Mouse (Mus musculus): ENCODE results near the gene Cdkn2aipnl. TPM values are rescaled to one million over a fixed set of nuclear protein-coding genes. Genes with fewer than 3 reads are reported as not detected.

The Cdkn2aipnl gene
- polyA plus RNA-seq, 1 experiment from 2014 or later: 111 TPM

GRCm38 (mm10) chr11:51956112-51956511 lies 11.3 kb upstream of the Cdkn2aipnl start:
- H3K4me2 ChIP-seq (replicated peaks; ENCODE audit: low read depth, low read length): no peak overlapping the region
- no peaks in the 10 kb centered on the region for H3K9me3 ChIP-seq (ENCODE audit: control insufficient read depth, low read length)
- no peak for DNase-seq (ENCODE audit: low spot score)
- no peak overlapping the region for H3K4me3 ChIP-seq (ENCODE audit: low read depth, low read length)
- H3K27me3 ChIP-seq (ENCODE audit: control insufficient read depth, insufficient read depth, low read length): no peaks in the 10 kb centered on the region
- ATAC-seq (ENCODE audit: low FRiP score): no peak
- H3K36me3 ChIP-seq (ENCODE audit: control insufficient read depth, insufficient read depth, low read length): no peaks in the 10 kb centered on the region
- no peaks in the 10 kb centered on the region for H3K4me1 ChIP-seq (replicated peaks; ENCODE audit: control insufficient read depth, insufficient read depth, low read length)
- 89% methylated on average over 9 of the region's 9 CpGs for WGBS
- no peak overlapping the region for H3K27ac ChIP-seq (ENCODE audit: low read depth, low read length)
- H3K9ac ChIP-seq (ENCODE audit: low read depth, low read length): no peak overlapping the region

- 91% methylated on average over 4 of the region's 4 CpGs for WGBS
- DNase-seq (ENCODE audit: low spot score) (no peak), ATAC-seq (ENCODE audit: low FRiP score) (no peak)
These were observed 9.7 kb upstream of the Cdkn2aipnl start for GRCm38 (mm10) chr11:51957760-51958159.

GRCm38 (mm10) chr11:51959511-51959910 lies 8.0 kb upstream of the Cdkn2aipnl start:
- DNase-seq (ENCODE audit: low spot score) (no peak), ATAC-seq (ENCODE audit: low FRiP score) (no peak)
- Histone ChIP-seq H3K27me3 (ENCODE audit: control insufficient read depth, insufficient read depth, low read length) (no peaks in the 10 kb centered on the region), H3K4me1 (replicated peaks; ENCODE audit: control insufficient read depth, insufficient read depth, low read length) (no peaks in the 10 kb centered on the region), H3K4me2 (replicated peaks; ENCODE audit: low read depth, low read length) (no peak overlapping the region), H3K9me3 (ENCODE audit: control insufficient read depth, low read length) (no peaks in the 10 kb centered on the region), H3K4me3 (ENCODE audit: low read depth, low read length) (no peak overlapping the region), H3K9ac (ENCODE audit: low read depth, low read length) (no peak overlapping the region), H3K36me3 (ENCODE audit: control insufficient read depth, insufficient read depth, low read length) (no peaks in the 10 kb centered on the region), H3K27ac (ENCODE audit: low read depth, low read length) (no peak overlapping the region)
- WGBS: 91% methylated on average over 5 of the region's 5 CpGs

More at GRCm38 (mm10) chr11:51957760-51958159, 9.7 kb upstream of the Cdkn2aipnl start:
- no peak overlapping the region for H3K9ac ChIP-seq (ENCODE audit: low read depth, low read length)
- H3K4me2 ChIP-seq (replicated peaks; ENCODE audit: low read depth, low read length): no peak overlapping the region
- H3K4me3 ChIP-seq (ENCODE audit: low read depth, low read length): no peak overlapping the region
- H3K9me3 ChIP-seq (ENCODE audit: control insufficient read depth, low read length): no peaks in the 10 kb centered on the region
- no peaks in the 10 kb centered on the region for H3K36me3 ChIP-seq (ENCODE audit: control insufficient read depth, insufficient read depth, low read length)
- no peaks in the 10 kb centered on the region for H3K27me3 ChIP-seq (ENCODE audit: control insufficient read depth, insufficient read depth, low read length)
- no peaks in the 10 kb centered on the region for H3K4me1 ChIP-seq (replicated peaks; ENCODE audit: control insufficient read depth, insufficient read depth, low read length)
- H3K27ac ChIP-seq (ENCODE audit: low read depth, low read length): no peak overlapping the region

- Histone ChIP-seq H3K9ac (ENCODE audit: low read depth, low read length) (no peak overlapping the region), H3K4me3 (ENCODE audit: low read depth, low read length) (no peak overlapping the region), H3K27ac (ENCODE audit: low read depth, low read length) (no peak overlapping the region), H3K9me3 (ENCODE audit: control insufficient read depth, low read length) (no peaks in the 10 kb centered on the region), H3K4me1 (replicated peaks; ENCODE audit: control insufficient read depth, insufficient read depth, low read length) (no peaks in the 10 kb centered on the region), H3K4me2 (replicated peaks; ENCODE audit: low read depth, low read length) (no peak overlapping the region), H3K27me3 (ENCODE audit: control insufficient read depth, insufficient read depth, low read length) (no peaks in the 10 kb centered on the region), H3K36me3 (ENCODE audit: control insufficient read depth, insufficient read depth, low read length) (no peaks in the 10 kb centered on the region)
- DNase-seq (ENCODE audit: low spot score): no peak
- ATAC-seq (ENCODE audit: low FRiP score): no peak
- WGBS: 89% methylated on average over 4 of the region's 4 CpGs
These were observed 7.4 kb upstream of the Cdkn2aipnl start for GRCm38 (mm10) chr11:51960061-51960460.

GRCm38 (mm10) chr11:51960967-51961471 lies 6.4 kb upstream of the Cdkn2aipnl start:
- H3K4me3 ChIP-seq (ENCODE audit: low read depth, low read length): no peak overlapping the region
- H3K27me3 ChIP-seq (ENCODE audit: control insufficient read depth, insufficient read depth, low read length): no peaks in the 10 kb centered on the region
- no peak overlapping the region for H3K27ac ChIP-seq (ENCODE audit: low read depth, low read length)
- no peak overlapping the region for H3K4me2 ChIP-seq (replicated peaks; ENCODE audit: low read depth, low read length)
- H3K4me1 ChIP-seq (replicated peaks; ENCODE audit: control insufficient read depth, insufficient read depth, low read length): no peaks in the 10 kb centered on the region
- WGBS: 76% methylated on average over 11 of the region's 11 CpGs
- H3K9me3 ChIP-seq (ENCODE audit: control insufficient read depth, low read length): no peaks in the 10 kb centered on the region
- no peak overlapping the region for H3K9ac ChIP-seq (ENCODE audit: low read depth, low read length)
- no peak for DNase-seq (ENCODE audit: low spot score)
- ATAC-seq (ENCODE audit: low FRiP score): no peak
- H3K36me3 ChIP-seq (ENCODE audit: control insufficient read depth, insufficient read depth, low read length): no peaks in the 10 kb centered on the region

- H3K27ac ChIP-seq (ENCODE audit: low read depth, low read length): no peak overlapping the region
- no peaks in the 10 kb centered on the region for H3K36me3 ChIP-seq (ENCODE audit: control insufficient read depth, insufficient read depth, low read length)
- DNase-seq (ENCODE audit: low spot score) (no peak), ATAC-seq (ENCODE audit: low FRiP score) (no peak)
- no peaks in the 10 kb centered on the region for H3K27me3 ChIP-seq (ENCODE audit: control insufficient read depth, insufficient read depth, low read length)
- 83% methylated on average over 8 of the region's 8 CpGs for WGBS
- no peaks in the 10 kb centered on the region for H3K9me3 ChIP-seq (ENCODE audit: control insufficient read depth, low read length)
- H3K4me3 ChIP-seq (ENCODE audit: low read depth, low read length): no peak overlapping the region
- no peak overlapping the region for H3K4me2 ChIP-seq (replicated peaks; ENCODE audit: low read depth, low read length)
- no peak overlapping the region for H3K9ac ChIP-seq (ENCODE audit: low read depth, low read length)
- no peaks in the 10 kb centered on the region for H3K4me1 ChIP-seq (replicated peaks; ENCODE audit: control insufficient read depth, insufficient read depth, low read length)
These were observed 5.7 kb upstream of the Cdkn2aipnl start for GRCm38 (mm10) chr11:51961761-51962160.

- Histone ChIP-seq H3K4me2 (replicated peaks; ENCODE audit: low read depth, low read length) (no peak overlapping the region), H3K27me3 (ENCODE audit: control insufficient read depth, insufficient read depth, low read length) (no peaks in the 10 kb centered on the region), H3K4me1 (replicated peaks; ENCODE audit: control insufficient read depth, insufficient read depth, low read length) (no peaks in the 10 kb centered on the region), H3K9me3 (ENCODE audit: control insufficient read depth, low read length) (no peaks in the 10 kb centered on the region), H3K4me3 (ENCODE audit: low read depth, low read length) (no peak overlapping the region), H3K27ac (ENCODE audit: low read depth, low read length) (no peak overlapping the region), H3K36me3 (ENCODE audit: control insufficient read depth, insufficient read depth, low read length) (no peaks in the 10 kb centered on the region), H3K9ac (ENCODE audit: low read depth, low read length) (no peak overlapping the region)
- no peak for DNase-seq (ENCODE audit: low spot score)
- WGBS: 93% methylated on average over 7 of the region's 7 CpGs
- ATAC-seq (ENCODE audit: low FRiP score): no peak
These were observed 5.2 kb upstream of the Cdkn2aipnl start for GRCm38 (mm10) chr11:51962277-51962676.

GRCm38 (mm10) chr11:51966651-51967050 lies 810 bp upstream of the Cdkn2aipnl start:
- H3K36me3 ChIP-seq (ENCODE audit: control insufficient read depth, insufficient read depth, low read length): peaks cover 2% of the 10 kb centered on the region; the same call in 1 of the 2 replicates
- DNase-seq (ENCODE audit: low spot score) (no peak), ATAC-seq (ENCODE audit: low FRiP score) (no peak)
- no peaks in the 10 kb centered on the region for H3K27me3 ChIP-seq (ENCODE audit: control insufficient read depth, insufficient read depth, low read length)
- H3K9me3 ChIP-seq (ENCODE audit: control insufficient read depth, low read length): no peaks in the 10 kb centered on the region
- no peaks in the 10 kb centered on the region for H3K4me1 ChIP-seq (replicated peaks; ENCODE audit: control insufficient read depth, insufficient read depth, low read length)
- H3K4me2 ChIP-seq (replicated peaks; ENCODE audit: low read depth, low read length): no peak overlapping the region
- H3K4me3 ChIP-seq (ENCODE audit: low read depth, low read length): no peak overlapping the region
- H3K27ac ChIP-seq (ENCODE audit: low read depth, low read length): no peak overlapping the region
- WGBS: 82% methylated on average over 5 of the region's 5 CpGs
- H3K9ac ChIP-seq (ENCODE audit: low read depth, low read length): no peak overlapping the region

GRCm38 (mm10) chr11:51968896-51969295 lies 1.4 kb downstream of the Cdkn2aipnl start:
- peaks cover 6% of the 10 kb centered on the region; the same call in 1 of the 2 replicates for H3K36me3 ChIP-seq (ENCODE audit: control insufficient read depth, insufficient read depth, low read length)
- no peaks in the 10 kb centered on the region for H3K9me3 ChIP-seq (ENCODE audit: control insufficient read depth, low read length)
- H3K27me3 ChIP-seq (ENCODE audit: control insufficient read depth, insufficient read depth, low read length): no peaks in the 10 kb centered on the region
- H3K4me2 ChIP-seq (replicated peaks; ENCODE audit: low read depth, low read length): no peak overlapping the region
- no peak overlapping the region for H3K9ac ChIP-seq (ENCODE audit: low read depth, low read length)
- H3K4me1 ChIP-seq (replicated peaks; ENCODE audit: control insufficient read depth, insufficient read depth, low read length): no peaks in the 10 kb centered on the region
- H3K4me3 ChIP-seq (ENCODE audit: low read depth, low read length): no peak overlapping the region
- ATAC-seq (ENCODE audit: low FRiP score) (no peak), DNase-seq (ENCODE audit: low spot score) (no peak)
- no peak overlapping the region for H3K27ac ChIP-seq (ENCODE audit: low read depth, low read length)
- 94% methylated on average over 9 of the region's 9 CpGs for WGBS
